ENCODE assay signal across 9 mouse cellular contexts in genomic region chr5:54113284-54113683, GRCm38 (mm10).
DNase-seq lines count a peak whose midpoint lies in the region; ATAC-seq and TF ChIP-seq lines count a peak whose summit lies in the region.
"Had no signal": no experiment of that assay in that cellular context is flagged by ENCODE, and none has a peak within 500 bp of the region (broad histone marks: within the 10 kb centered on the region; RNA-seq: fewer than 3 reads in every experiment).

No protein-coding gene starts in this region.

- no peaks in the 10 kb centered on the region for H3K79me3 ChIP-seq in C2C12 (ENCODE audit: low read depth)

- H3ac ChIP-seq in C2C12 (ENCODE audit: control insufficient read depth, insufficient read length, low read depth): no peak overlapping the region

- no peak overlapping the region for H3K4me3 ChIP-seq in heart, postnatal 0 days (ENCODE audit: low read depth, low read length)
- no peak overlapping the region for H3K4me3 ChIP-seq in heart, embryonic 12.5 days
- H3K4me3 ChIP-seq in C2C12 (ENCODE audit: insufficient read depth, poor library complexity, severe bottlenecking): no peak overlapping the region
- H3K4me3 ChIP-seq in hindbrain, postnatal 0 days (ENCODE audit: low read length): no peak overlapping the region
- H3K4me3 ChIP-seq in limb, embryonic 14.5 days (replicated peaks; ENCODE audit: low read length): no peak overlapping the region
- H3K4me3 ChIP-seq: limb, embryonic 13.5 days had no signal

- no peaks in the 10 kb centered on the region for H3K4me1 ChIP-seq in heart, postnatal 0 days (ENCODE audit: control insufficient read depth, insufficient read depth)
- H3K4me1 ChIP-seq in heart, embryonic 12.5 days (replicated peaks): 0 out of 2 replicates have a peak, but pooled peaks cover 2% of the 10 kb centered on the region
- no peaks in the 10 kb centered on the region for H3K4me1 ChIP-seq in hindbrain, postnatal 0 days (ENCODE audit: insufficient read depth, low read length)
- H3K4me1 ChIP-seq in limb, embryonic 14.5 days (ENCODE audit: control insufficient read depth, insufficient read depth, low read length): no peaks in the 10 kb centered on the region
- H3K4me1 ChIP-seq: limb, embryonic 13.5 days had no signal

- H3K27me3 ChIP-seq in heart, postnatal 0 days (ENCODE audit: control insufficient read depth, insufficient read depth, low read length): no peaks in the 10 kb centered on the region
- H3K27me3 ChIP-seq in heart, embryonic 12.5 days (replicated peaks): no peaks in the 10 kb centered on the region
- no peaks in the 10 kb centered on the region for H3K27me3 ChIP-seq in C2C12 (ENCODE audit: control insufficient read depth, insufficient read depth, insufficient read length)
- no peaks in the 10 kb centered on the region for H3K27me3 ChIP-seq in hindbrain, postnatal 0 days (ENCODE audit: insufficient read depth, low read length)
- no peaks in the 10 kb centered on the region for H3K27me3 ChIP-seq in limb, embryonic 14.5 days (ENCODE audit: control insufficient read depth, insufficient read depth, low read length)
- H3K27me3 ChIP-seq: limb, embryonic 13.5 days had no signal

- H3K79me2 ChIP-seq in C2C12 (ENCODE audit: control insufficient read depth, insufficient read depth): no peaks in the 10 kb centered on the region

- no peak overlapping the region for H3K4me2 ChIP-seq in heart, postnatal 0 days (ENCODE audit: low read depth, low read length)
- no peak overlapping the region for H3K4me2 ChIP-seq in heart, embryonic 12.5 days
- H3K4me2 ChIP-seq in hindbrain, postnatal 0 days (ENCODE audit: low read depth, low read length): no peak overlapping the region
- H3K4me2 ChIP-seq in limb, embryonic 14.5 days (replicated peaks; ENCODE audit: low read depth, low read length, severe bottlenecking): no peak overlapping the region
- H3K4me2 ChIP-seq: limb, embryonic 13.5 days had no signal

- H3K36me3 ChIP-seq in heart, postnatal 0 days (replicated peaks; ENCODE audit: control insufficient read depth, insufficient read depth, low read length): peaks cover 33% of the 10 kb centered on the region
- peaks cover 17% of the 10 kb centered on the region for H3K36me3 ChIP-seq in heart, embryonic 12.5 days
- peaks cover 31% of the 10 kb centered on the region for H3K36me3 ChIP-seq in C2C12 (ENCODE audit: control insufficient read depth, insufficient read depth)
- peaks cover 6% of the 10 kb centered on the region; the same call in 1 of the 2 replicates for H3K36me3 ChIP-seq in hindbrain, postnatal 0 days (ENCODE audit: insufficient read depth, low read length)
- H3K36me3 ChIP-seq in limb, embryonic 14.5 days (ENCODE audit: control insufficient read depth, insufficient read depth, low read length): peaks cover 14% of the 10 kb centered on the region

- no peak for ATAC-seq in heart, postnatal 0 days (ENCODE audit: insufficient read depth, low read depth)
- no peak for ATAC-seq in heart, embryonic 12.5 days (ENCODE audit: insufficient number of reproducible peaks, low FRiP score)
- no peak; the same call in 1 of the 2 replicates for ATAC-seq in hindbrain, postnatal 0 days
- 0 out of 2 replicates have a peak, but pooled peaks have one; percentile 34 for ATAC-seq in limb, embryonic 14.5 days (ENCODE audit: low FRiP score, low read depth)

- peak; percentile 74 for TF ChIP-seq CTCF in heart, postnatal 0 days (IDR thresholded peaks at IDR 0.05; ENCODE audit: low read depth)
- peak; percentile 13 for TF ChIP-seq CTCF in C2C12 (IDR thresholded peaks at IDR 0.05; ENCODE audit: control insufficient read depth, insufficient read depth, insufficient read length)
- TF ChIP-seq CTCF in hindbrain, postnatal 0 days (IDR thresholded peaks at IDR 0.05; ENCODE audit: low read depth): peak; percentile 84

- TF ChIP-seq EP300 in heart, postnatal 0 days (IDR thresholded peaks at IDR 0.05; ENCODE audit: low read depth): no peak

- DNase-seq in heart, postnatal 0 days (ENCODE audit: low spot score): peak; percentile 70
- DNase-seq in adrenal gland, postnatal 14 days: peak; percentile 68
- DNase-seq in embryo, embryonic 11 days: peak; percentile 64
- peak; percentile 83 for DNase-seq in hindbrain, postnatal 0 days (ENCODE audit: low spot score)
- DNase-seq in limb, embryonic 14.5 days (ENCODE audit: low spot score): peak; percentile 78
- peak; percentile 68 for DNase-seq in right cerebral cortex, postnatal 14 days

- WGBS in heart, postnatal 0 days: 20% methylated on average over 3 of the region's 3 CpGs
- WGBS in heart, embryonic 12.5 days: 31% methylated on average over 3 of the region's 3 CpGs
- 23% methylated on average over 3 of the region's 3 CpGs for WGBS in hindbrain, postnatal 0 days
- 27% methylated on average over 3 of the region's 3 CpGs for WGBS in limb, embryonic 14.5 days

- no peaks in the 10 kb centered on the region for H3K9me3 ChIP-seq in heart, postnatal 0 days (replicated peaks; ENCODE audit: control insufficient read depth, low read length)
- H3K9me3 ChIP-seq in heart, embryonic 12.5 days (replicated peaks): no peaks in the 10 kb centered on the region
- no peaks in the 10 kb centered on the region for H3K9me3 ChIP-seq in hindbrain, postnatal 0 days (ENCODE audit: low read length)
- no peaks in the 10 kb centered on the region for H3K9me3 ChIP-seq in limb, embryonic 14.5 days (ENCODE audit: control insufficient read depth, low read length)
- H3K9me3 ChIP-seq: limb, embryonic 13.5 days had no signal

- H3K9ac ChIP-seq in heart, postnatal 0 days (replicated peaks; ENCODE audit: low read depth, low read length): no peak overlapping the region
- H3K9ac ChIP-seq in heart, embryonic 12.5 days: no peak overlapping the region
- H3K9ac ChIP-seq in hindbrain, postnatal 0 days (replicated peaks; ENCODE audit: low read length): no peak overlapping the region
- H3K9ac ChIP-seq in limb, embryonic 14.5 days (ENCODE audit: low read depth, low read length, severe bottlenecking): no peak overlapping the region
- H3K9ac ChIP-seq: limb, embryonic 13.5 days had no signal

- TF ChIP-seq POLR2A in limb, embryonic 14.5 days (IDR thresholded peaks at IDR 0.05; ENCODE audit: borderline replicate concordance, extremely low read depth, insufficient read depth, insufficient read length): no peak

- H3K27ac ChIP-seq in heart, postnatal 0 days (ENCODE audit: low read depth): no peak overlapping the region
- H3K27ac ChIP-seq in heart, embryonic 12.5 days (ENCODE audit: poor library complexity, severe bottlenecking): no peak overlapping the region
- H3K27ac ChIP-seq in hindbrain, postnatal 0 days: no peak overlapping the region
- no peak overlapping the region for H3K27ac ChIP-seq in limb, embryonic 14.5 days (replicated peaks; ENCODE audit: low read depth, low read length)
- H3K27ac ChIP-seq: limb, embryonic 13.5 days had no signal

TF ChIP-seq in C2C12, 6 proteins besides CTCF, POLR2A, EP300 and RAD21:
- no peak for TF ChIP-seq FOSL1 (IDR thresholded peaks at IDR 0.05; ENCODE audit: insufficient read depth, low read length, poor library complexity, severe bottlenecking)
- no peak for TF ChIP-seq USF1 (IDR thresholded peaks at IDR 0.05; ENCODE audit: low read depth)
- no peak for TF ChIP-seq MAX (IDR thresholded peaks at IDR 0.05)
- TF ChIP-seq MYOG (IDR thresholded peaks at IDR 0.05; ENCODE audit: control insufficient read depth, extremely low read depth, insufficient read length): no peak
- no peak for TF ChIP-seq MYOD1 (IDR thresholded peaks at IDR 0.05; ENCODE audit: control insufficient read depth, insufficient read length, low read depth)
- no peak for TF ChIP-seq CEBPB (IDR thresholded peaks at IDR 0.05; ENCODE audit: low read depth)
TF ChIP-seq in C2C12: peak in this region for 0.

Comparison
In these comparisons a context has a peak if more than half of its experiments do, and no peak if none do; other contexts are left out.
1. CTCF ChIP-seq: peak in every context shown above with its lines; median percentile 84 in hindbrain, postnatal 0 days; 74 in heart, postnatal 0 days; 13 in C2C12.